Mouse (Mus musculus) small intestine, adult 2 months (tissue): ENCODE measurements at regions not wholly inside any gene's neighbourhood (a gene's known extent, or its start where the extent isn't known, plus 50 kb on each side); places are given as distances from the start of the nearest gene placed in this dataset.
"Not testable (repeated sequence)": the region's sequence is repeated elsewhere in the genome, so short reads cannot be mapped to it uniquely, and the experiment has no call there.

Experiments used
- H3K27ac ChIP-seq: fragments of 200-500 bp; 2 replicates; pipeline ENCODE4 v1.5.1; 2012; ENCODE audit warnings: low read depth, low read length, control low read depth, inconsistent platforms; ENCODE audit not compliant: insufficient read depth
- H3K27me3 ChIP-seq: fragments of 200-500 bp; 2 replicates; pipeline ENCODE4 v1.6.1; 2012; ENCODE audit warnings: mild to moderate bottlenecking, moderate library complexity, low read length, inconsistent platforms; ENCODE audit not compliant: control insufficient read depth, insufficient read depth
- H3K36me3 ChIP-seq: fragments of 200-500 bp; 2 replicates; pipeline ENCODE4 v1.6.1; 2012; ENCODE audit warnings: mild to moderate bottlenecking, low read length, control low read depth, inconsistent platforms; ENCODE audit not compliant: control insufficient read depth, insufficient read depth
- H3K4me1 ChIP-seq: fragments of 200-500 bp; 2 replicates; pipeline ENCODE4 v1.6.1; 2012; ENCODE audit warnings: low read length, inconsistent platforms, mixed read lengths; ENCODE audit not compliant: control insufficient read depth, insufficient read depth, insufficient read length
- H3K4me3 ChIP-seq: fragments of 200-500 bp; 2 replicates; pipeline ENCODE4 v1.5.1; 2012; ENCODE audit warnings: low read depth, mild to moderate bottlenecking, control low read depth, inconsistent platforms, low read length, moderate library complexity
- CTCF ChIP-seq: fragments of 200-500 bp; IDR thresholded peaks from 2 replicates; pipeline ENCODE4 v1.5.1; 2012; ENCODE audit warnings: low read depth, mild to moderate bottlenecking, control low read depth, inconsistent platforms, low read length, moderate library complexity, mixed read lengths; ENCODE audit not compliant: insufficient replicate concordance, insufficient read length; ENCODE audit errors: extremely low read depth
- POLR2A ChIP-seq: fragments of 200-500 bp; IDR thresholded peaks from 2 replicates; pipeline ENCODE4 v1.6.1; 2012; ENCODE audit warnings: low read depth, mild to moderate bottlenecking, control low read depth, inconsistent platforms, low read length, moderate library complexity
- WGBS: fragments of 180-500 bp; shearing (Covaris S2); methylation state at CpG from one replicate; pipeline ENCODE4 v1.1.7; 2018; 5-methylcytosine and 5-hydroxymethylcytosine counted together

- no peak for TF ChIP-seq CTCF
- no peak for TF ChIP-seq POLR2A
- H3K4me3 ChIP-seq, result no peak overlapping the region
- WGBS, result 35% methylated on average over 8 of the region's 8 CpGs
- H3K27ac ChIP-seq, result peak overlapping the region; percentile 81
- peaks cover 16% of the 10 kb centered on the region; the same call in 1 of the 2 replicates for H3K4me1 ChIP-seq
- H3K36me3 ChIP-seq, result no peaks in the 10 kb centered on the region
- no peaks in the 10 kb centered on the region for H3K27me3 ChIP-seq
These were observed 112.2 kb downstream of the Apob start for GRCm38 (mm10) chr12:8089423-8090278.

GRCm38 (mm10) chr12:8090279-8090626 lies 112.8 kb downstream of the Apob start:
- Histone ChIP-seq H3K36me3 (no peaks in the 10 kb centered on the region), H3K27ac (peak overlapping the region; percentile 81), H3K27me3 (no peaks in the 10 kb centered on the region), H3K4me1 (peaks cover 16% of the 10 kb centered on the region; the same call in 1 of the 2 replicates), H3K4me3 (no peak overlapping the region)
- TF ChIP-seq CTCF (no peak), POLR2A (no peak)
- WGBS, result 23% methylated on average over 2 of the region's 2 CpGs

- Histone ChIP-seq H3K27me3 (no peaks in the 10 kb centered on the region), H3K27ac (no peak overlapping the region), H3K4me3 (no peak overlapping the region), H3K36me3 (no peaks in the 10 kb centered on the region), H3K4me1 (peaks cover 15% of the 10 kb centered on the region; the same call in 1 of the 2 replicates)
- 92% methylated on average over 1 of the region's 1 CpGs for WGBS
- TF ChIP-seq POLR2A, result no peak
- no peak for TF ChIP-seq CTCF
These were observed 114.5 kb upstream of the Ldah start for GRCm38 (mm10) chr12:8093437-8093836.

GRCm38 (mm10) chr12:8095946-8096345 lies 112.0 kb upstream of the Ldah start:
- WGBS, result 53% methylated on average over 2 of the region's 2 CpGs
- no peak overlapping the region for H3K27ac ChIP-seq

GRCm38 (mm10) chr12:8098395-8098794 lies 109.5 kb upstream of the Ldah start:
- not testable (repeated sequence) for H3K27me3 ChIP-seq, H3K27ac ChIP-seq, H3K4me3 ChIP-seq, H3K36me3 ChIP-seq, H3K4me1 ChIP-seq
- 60% methylated on average over 2 of the region's 2 CpGs for WGBS

More at GRCm38 (mm10) chr12:8095946-8096345, 112.0 kb upstream of the Ldah start:
- TF ChIP-seq CTCF (no peak), POLR2A (no peak)
- Histone ChIP-seq H3K36me3 (no peaks in the 10 kb centered on the region), H3K27me3 (no peaks in the 10 kb centered on the region), H3K4me3 (no peak overlapping the region), H3K4me1 (peaks cover under 1% of the 10 kb centered on the region; the same call in 1 of the 2 replicates)

GRCm38 (mm10) chr12:8099114-8099513 lies 108.8 kb upstream of the Ldah start:
- Histone ChIP-seq H3K36me3 (no peaks in the 10 kb centered on the region), H3K27me3 (no peaks in the 10 kb centered on the region), H3K4me3 (no peak overlapping the region), H3K4me1 (no peaks in the 10 kb centered on the region), H3K27ac (no peak overlapping the region)
- WGBS, result 69% methylated on average over 2 of the region's 2 CpGs
- no peak for TF ChIP-seq CTCF
- no peak for TF ChIP-seq POLR2A

- WGBS, result 34% methylated on average over 2 of the region's 2 CpGs
- no peak for TF ChIP-seq POLR2A
- TF ChIP-seq CTCF, result no peak
- Histone ChIP-seq H3K4me3 (no peak overlapping the region), H3K4me1 (no peaks in the 10 kb centered on the region), H3K36me3 (no peaks in the 10 kb centered on the region), H3K27me3 (no peaks in the 10 kb centered on the region), H3K27ac (no peak overlapping the region)
These were observed 108.1 kb upstream of the Ldah start for GRCm38 (mm10) chr12:8099821-8100220.

- WGBS, result 73% methylated on average over 8 of the region's 8 CpGs
- TF ChIP-seq POLR2A, result no peak
- TF ChIP-seq CTCF, result no peak
- H3K4me3 ChIP-seq, result no peak overlapping the region
These were observed 106.1 kb upstream of the Ldah start for GRCm38 (mm10) chr12:8101837-8102236.

More at GRCm38 (mm10) chr12:8101837-8102236, 106.1 kb upstream of the Ldah start:
- no peak overlapping the region for H3K27ac ChIP-seq
- H3K27me3 ChIP-seq, result no peaks in the 10 kb centered on the region
- H3K36me3 ChIP-seq, result no peaks in the 10 kb centered on the region
- no peaks in the 10 kb centered on the region for H3K4me1 ChIP-seq
